Mouse (Mus musculus) G1E (cell line): Measurements from ENCODE around the gene Ppp1r9a. TPM values are rescaled to one million over a fixed set of nuclear protein-coding genes. Genes with fewer than 3 reads are reported as not detected.

Experiments used
- ATAC-seq: 2 replicates; pipeline ENCODE4 v1.8.0; 2016; ENCODE audit warnings: mild to moderate bottlenecking; ENCODE audit not compliant: insufficient number of reproducible peaks, poor library complexity, low FRiP score, severe bottlenecking; ENCODE audit errors: extremely low read depth
- DNase-seq: peaks from one replicate; pipeline ENCODE4 v3.0.0; 2012; ENCODE audit warnings: low spot score
- H3K27me3 ChIP-seq: 2 replicates; pipeline ENCODE4 v1.6.1; 2012; ENCODE audit warnings: mild to moderate bottlenecking, low read length, inconsistent platforms; ENCODE audit not compliant: insufficient read depth
- H3K36me3 ChIP-seq: replicated peaks from 2 replicates; pipeline ENCODE3; 2012; ENCODE audit warnings: mild to moderate bottlenecking, inconsistent platforms
- H3K4me1 ChIP-seq: 2 replicates; pipeline ENCODE4 v1.6.1; 2012; ENCODE audit warnings: low read depth, low read length, inconsistent platforms, mixed read lengths; ENCODE audit not compliant: insufficient read depth
- H3K4me3 ChIP-seq: 2 replicates; pipeline ENCODE4 v1.5.1; 2012; ENCODE audit warnings: low read depth, mild to moderate bottlenecking, inconsistent platforms, low read length, moderate library complexity, mixed read lengths
- H3K9me3 ChIP-seq: replicated peaks from 2 replicates; pipeline ENCODE4 v1.6.1; 2012; ENCODE audit warnings: inconsistent platforms
- CTCF ChIP-seq: IDR thresholded peaks from 2 replicates; pipeline ENCODE4 v1.5.1; 2012; ENCODE audit warnings: low read depth, low read length, inconsistent platforms, mixed read lengths
- GATA1 ChIP-seq: IDR thresholded peaks from 2 replicates; pipeline ENCODE4 v1.6.1; 2012; ENCODE audit warnings: borderline replicate concordance, low read length, inconsistent platforms, mixed read lengths
- GATA2 ChIP-seq: IDR thresholded peaks from 2 replicates; pipeline ENCODE4 v1.6.1; 2012; ENCODE audit warnings: low read depth, low read length, inconsistent platforms, borderline replicate concordance
- POLR2AphosphoS5 ChIP-seq: IDR thresholded peaks from 2 replicates; pipeline ENCODE4 v1.6.1; 2012; ENCODE audit warnings: low read depth, low read length, inconsistent platforms; ENCODE audit not compliant: insufficient replicate concordance
- TAL1 ChIP-seq: conservative IDR thresholded peaks from 2 replicates; pipeline ENCODE4 v1.6.1; 2012; ENCODE audit warnings: low read depth, low read length, inconsistent platforms, mixed read lengths
- polyA plus RNA-seq: library from polyadenylated mRNA; stranded (reverse); fragments of >175 nt; gene quantifications from 2 replicates; pipeline ENCODE4 v1.2.3, GENCODE M21; 2012
- total RNA-seq, 2 experiments: library from RNA; stranded (forward) in 1 of 2; stranded (reverse) in 1 of 2; fragments of 200-1000 nt in 1 of 2; fragments of >200 nt in 1 of 2; fragmentation: Nextera tagmentation in 1 of 2; gene quantifications; 2 replicates each; pipeline ENCODE4 v1.2.3; 2014 to 2017

Ppp1r9a gene
- total and polyA plus RNA-seq, 3 experiments = 0.01 to 0.33 TPM; not detected in 1

DNA sequence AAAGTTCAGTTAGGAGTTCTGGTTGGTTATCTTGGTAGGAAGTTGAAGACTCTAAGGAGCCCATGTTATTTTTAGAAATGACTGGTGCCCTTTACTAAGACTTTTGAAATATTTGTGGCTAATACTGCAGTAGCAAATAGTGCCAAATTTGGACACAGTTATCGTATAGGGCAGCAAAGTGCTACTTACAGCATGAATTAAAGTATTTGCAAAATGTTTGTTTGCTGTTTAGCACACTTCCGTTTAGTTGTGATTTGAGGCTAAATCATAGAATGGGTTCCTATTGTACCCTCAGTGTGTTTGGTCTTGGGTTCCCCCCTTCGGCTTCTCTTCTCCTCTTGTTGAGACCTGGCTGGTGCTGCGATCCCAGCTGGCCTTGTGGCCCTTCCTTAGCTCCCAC is 45.3 kb downstream of the Ppp1r9a start:
- Histone ChIP-seq H3K4me1 (no peaks in the 10 kb centered on the region), H3K4me3 (no peak overlapping the region), H3K27me3 (peaks cover 10% of the 10 kb centered on the region; the same call in 1 of the 2 replicates), H3K36me3 (no peaks in the 10 kb centered on the region), H3K9me3 (no peaks in the 10 kb centered on the region)
- ATAC-seq (no peak), DNase-seq (no peak)
- TF ChIP-seq GATA2 = no peak
- TF ChIP-seq GATA1 = no peak
- TF ChIP-seq CTCF = no peak
- TF ChIP-seq POLR2AphosphoS5 = no peak
- TF ChIP-seq TAL1 = no peak

DNA sequence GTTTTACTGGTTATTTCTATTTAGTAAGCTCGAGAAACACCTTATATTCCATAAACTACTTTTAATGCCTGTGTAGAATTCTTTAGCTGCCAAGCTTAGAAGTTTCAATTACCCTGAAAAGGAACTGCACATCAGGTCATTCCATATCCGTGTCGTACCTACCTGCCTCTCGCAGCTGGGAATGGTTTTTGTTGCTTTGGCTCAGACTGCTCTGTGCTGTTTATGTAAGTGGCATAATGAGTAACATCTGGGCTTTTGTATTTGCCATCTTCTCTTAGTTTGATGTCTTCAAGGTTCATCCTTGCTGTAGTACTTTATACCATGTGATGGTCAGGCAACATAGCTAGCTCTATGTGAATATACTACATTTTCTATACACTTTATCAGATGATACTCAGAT is 47.0 kb downstream of the Ppp1r9a start:
- H3K9me3 ChIP-seq = no peaks in the 10 kb centered on the region
- no peaks in the 10 kb centered on the region for H3K4me1 ChIP-seq
- ATAC-seq = no peak
- TF ChIP-seq CTCF = no peak
- no peak for TF ChIP-seq GATA1
- no peak for TF ChIP-seq TAL1
- TF ChIP-seq POLR2AphosphoS5 = no peak
- TF ChIP-seq GATA2 = no peak
- H3K27me3 ChIP-seq = peaks cover 10% of the 10 kb centered on the region; the same call in 1 of the 2 replicates
- no peaks in the 10 kb centered on the region for H3K36me3 ChIP-seq
- H3K4me3 ChIP-seq = no peak overlapping the region
- DNase-seq = no peak

DNA sequence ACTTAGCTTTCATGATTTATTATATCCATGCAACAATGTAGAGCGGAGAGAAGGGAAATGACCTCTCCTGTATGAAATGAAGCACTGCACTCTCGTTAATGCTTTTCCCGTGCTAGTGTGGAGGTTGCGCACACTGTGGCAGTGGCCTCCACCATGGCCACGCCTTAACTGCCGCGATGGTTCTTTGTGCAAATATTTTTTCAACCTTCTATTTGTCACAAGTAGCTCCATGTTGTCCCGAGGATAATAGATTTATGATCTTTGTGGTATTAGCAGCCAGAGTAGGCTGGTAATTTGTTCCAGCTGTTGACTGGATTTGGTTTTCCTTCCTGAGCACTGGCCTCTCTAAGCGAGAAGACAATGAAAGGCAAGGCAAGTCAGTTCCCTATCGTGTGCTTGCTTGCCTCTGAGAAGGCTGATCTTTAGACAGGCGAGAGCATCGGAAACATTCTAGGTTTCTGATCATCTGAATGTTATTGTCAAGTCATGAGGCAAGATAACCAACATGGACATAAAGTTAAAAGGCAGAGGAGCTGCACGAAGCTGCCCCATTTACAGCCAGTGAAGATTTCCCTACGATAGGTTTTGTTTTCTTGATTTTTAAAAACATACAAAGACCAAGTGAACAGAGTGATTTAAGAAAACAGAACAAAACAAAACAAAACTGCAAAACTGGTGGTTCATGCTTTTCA is 50.5 kb downstream of the Ppp1r9a start:
- Histone ChIP-seq H3K4me1 (no peaks in the 10 kb centered on the region), H3K4me3 (no peak overlapping the region), H3K9me3 (no peaks in the 10 kb centered on the region), H3K36me3 (no peaks in the 10 kb centered on the region), H3K27me3 (peaks cover 7% of the 10 kb centered on the region; the same call in 1 of the 2 replicates)
- TF ChIP-seq GATA1 (no peak), GATA2 (no peak), POLR2AphosphoS5 (no peak), TAL1 (no peak), CTCF (no peak)
- DNase-seq = no peak
- ATAC-seq = no peak

DNA sequence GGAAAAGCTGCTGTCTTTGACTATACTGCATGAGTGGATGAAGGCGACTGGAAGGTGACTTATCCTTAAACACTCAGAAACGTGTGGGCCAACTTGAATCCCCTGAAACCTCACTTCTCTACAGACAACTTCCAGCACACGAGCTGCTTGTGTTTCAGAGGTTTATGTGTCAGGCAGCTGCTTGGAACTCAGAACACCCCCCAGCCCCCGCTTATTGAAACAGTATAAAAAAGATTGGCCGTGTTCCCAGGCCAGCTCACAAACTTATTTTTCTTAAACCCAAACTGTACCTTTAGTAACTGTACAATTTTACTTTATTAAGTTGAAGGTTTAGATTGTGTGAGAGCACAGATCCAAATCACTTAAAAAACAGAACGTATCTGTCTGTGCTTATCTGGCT is 53.9 kb downstream of the Ppp1r9a start:
- no peak for ATAC-seq
- no peaks in the 10 kb centered on the region for H3K9me3 ChIP-seq
- 0 out of 2 replicates have a peak, but pooled peaks cover 2% of the 10 kb centered on the region for H3K27me3 ChIP-seq
- DNase-seq = no peak
- no peak overlapping the region for H3K4me3 ChIP-seq
- H3K36me3 ChIP-seq = no peaks in the 10 kb centered on the region
- no peaks in the 10 kb centered on the region for H3K4me1 ChIP-seq
- TF ChIP-seq GATA2 (no peak), POLR2AphosphoS5 (no peak), CTCF (no peak), GATA1 (no peak), TAL1 (no peak)

DNA sequence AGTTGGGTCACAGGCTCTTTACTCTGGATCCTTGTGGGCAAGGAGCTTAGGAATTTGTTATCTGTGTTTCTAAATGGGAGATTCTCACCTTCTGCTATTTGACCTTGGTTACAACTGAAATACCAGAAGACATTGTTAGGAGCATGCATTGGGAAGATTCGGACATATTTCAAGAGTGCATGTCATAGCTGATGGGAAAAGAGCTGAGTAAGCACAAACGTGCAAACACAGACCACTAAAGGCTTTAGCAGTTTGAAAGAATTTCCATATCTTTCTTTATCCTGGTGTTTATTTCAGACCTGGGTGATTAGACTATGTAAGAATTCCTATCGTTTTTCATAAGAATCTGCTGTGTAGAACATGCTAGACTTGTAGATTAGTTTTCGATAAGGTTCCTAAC is 59.5 kb downstream of the Ppp1r9a start:
- no peaks in the 10 kb centered on the region for H3K4me1 ChIP-seq
- H3K4me3 ChIP-seq = no peak overlapping the region
- ATAC-seq (no peak), DNase-seq (no peak)
- H3K27me3 ChIP-seq = peaks cover 6% of the 10 kb centered on the region; the same call in 1 of the 2 replicates
- TF ChIP-seq CTCF (no peak), GATA1 (no peak), TAL1 (no peak), GATA2 (no peak), POLR2AphosphoS5 (no peak)
- H3K36me3 ChIP-seq = no peaks in the 10 kb centered on the region
- H3K9me3 ChIP-seq = no peaks in the 10 kb centered on the region

DNA sequence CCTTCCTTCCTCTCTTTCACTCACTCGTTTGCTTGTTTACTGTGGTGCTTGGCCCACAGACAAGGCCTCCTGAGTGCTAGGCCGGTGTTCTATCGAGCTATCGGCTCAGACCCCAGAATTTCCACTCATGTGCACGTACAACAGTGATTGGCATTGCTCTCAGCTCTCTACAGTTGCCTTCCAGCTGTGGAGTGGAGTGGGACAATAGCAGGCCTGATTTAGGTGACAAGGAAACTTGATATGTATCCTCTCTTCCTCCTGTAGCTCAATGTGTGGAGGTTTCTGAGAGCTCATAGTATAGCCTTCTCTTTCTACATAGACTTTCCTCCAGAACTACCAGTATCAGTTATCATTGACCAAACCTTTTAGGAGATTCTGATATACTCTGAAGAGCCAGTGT is 60.3 kb downstream of the Ppp1r9a start:
- no peak overlapping the region for H3K4me3 ChIP-seq
- no peak for ATAC-seq
- H3K27me3 ChIP-seq = peaks cover 6% of the 10 kb centered on the region; the same call in 1 of the 2 replicates
- TF ChIP-seq GATA2 (no peak), CTCF (no peak), GATA1 (no peak), TAL1 (no peak), POLR2AphosphoS5 (no peak)
- H3K9me3 ChIP-seq = no peaks in the 10 kb centered on the region
- DNase-seq = no peak
- H3K4me1 ChIP-seq = no peaks in the 10 kb centered on the region
- H3K36me3 ChIP-seq = no peaks in the 10 kb centered on the region
